Mouse (Mus musculus): ENCODE results near the gene Pmm1.
A peak's percentile ranks its signal among the peaks of the same experiment; 100 is the strongest.
"Not testable (repeated sequence)": the region's sequence is repeated elsewhere in the genome, so short reads cannot be mapped to it uniquely, and the experiment has no call there.

Gene Pmm1

GRCm38 (mm10) chr15:81960171-81961077 is at the start of gene Pmm1:
TSS of gene Pmm1 (minus strand) at chr15:81960930.
- DNase-seq: peak; percentile 99

- DNase-seq: no peak
Observed at GRCm38 (mm10) chr15:82004257-82004656, 43.5 kb upstream of the Pmm1 start.

DNA sequence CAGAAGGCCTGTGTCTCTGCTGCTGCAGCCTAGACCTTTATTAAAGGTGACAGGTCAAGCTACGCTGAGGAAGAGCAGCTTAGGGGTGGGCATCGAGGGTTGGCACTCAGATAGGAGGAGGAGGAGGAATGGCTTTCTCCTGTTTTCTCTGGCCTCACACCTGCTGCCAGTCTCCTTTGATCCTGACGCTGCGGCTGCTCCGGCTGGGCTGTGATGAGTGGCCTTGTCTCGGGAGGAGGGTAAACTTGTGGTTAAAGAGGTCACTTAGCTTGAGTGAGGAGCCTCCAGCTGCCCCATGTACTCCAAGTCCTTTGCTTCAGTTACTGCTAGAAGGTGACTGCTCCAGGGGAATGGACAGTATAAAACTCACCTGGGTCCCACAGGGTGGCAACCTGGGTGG is 33.3 kb upstream of the Pmm1 start:
- no peak for DNase-seq

- no peak for DNase-seq
Observed at GRCm38 (mm10) chr15:81990549-81990948, 29.8 kb upstream of the Pmm1 start.

DNA sequence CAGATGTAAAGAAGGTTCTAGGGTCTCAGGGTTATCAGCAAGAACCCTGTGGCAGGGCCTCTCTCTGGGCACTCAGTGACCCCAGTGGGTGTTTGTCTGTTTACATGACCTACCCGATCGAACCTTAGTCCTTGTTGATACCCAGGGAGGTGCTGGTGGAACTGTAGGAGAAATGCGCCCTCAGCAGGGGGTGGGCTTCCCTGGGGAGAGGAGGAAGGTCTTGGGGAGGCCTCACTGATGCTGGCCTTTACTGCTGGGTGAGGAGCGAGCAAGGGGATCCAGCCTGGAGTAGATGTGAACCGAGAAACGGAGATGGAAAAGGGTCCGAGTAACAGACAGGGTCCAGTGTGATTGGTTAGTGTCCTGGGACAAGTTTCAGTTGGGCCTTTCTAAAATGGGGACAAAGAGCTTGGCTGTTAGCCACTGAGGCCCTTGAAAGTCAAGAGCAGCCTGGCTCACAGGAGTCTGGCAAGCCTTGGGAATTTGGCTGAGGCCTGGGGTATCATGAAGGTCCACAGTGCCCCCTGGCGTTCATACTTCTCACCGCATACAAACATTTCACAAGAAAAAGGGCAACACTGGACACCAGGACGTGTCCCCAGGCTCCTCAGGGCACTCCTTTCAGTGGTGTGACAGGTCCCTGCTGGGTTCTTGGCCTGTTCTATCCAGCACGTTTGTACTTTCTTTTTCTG is 28.8 kb upstream of the Pmm1 start:
- DNase-seq: peak; percentile 90

- DNase-seq: no peak
Observed at GRCm38 (mm10) chr15:81987646-81988045, 26.9 kb upstream of the Pmm1 start, which contains the start of gene Xrcc6. TSS of gene Xrcc6 (plus strand) at chr15:81987835.

- DNase-seq: no peak
Observed at GRCm38 (mm10) chr15:81985267-81986161, 24.8 kb upstream of the Pmm1 start.

- no peak for DNase-seq
Observed at GRCm38 (mm10) chr15:81982173-81982572, 21.4 kb upstream of the Pmm1 start.

- no peak for DNase-seq
Observed at GRCm38 (mm10) chr15:81980321-81980720, 19.6 kb upstream of the Pmm1 start, which contains the start of gene 1700029P11Rik. TSS of gene 1700029P11Rik (plus strand) at chr15:81980540.

GRCm38 (mm10) chr15:81975156-81975555 is 14.4 kb upstream of the Pmm1 start:
- DNase-seq: not testable (repeated sequence)

DNA sequence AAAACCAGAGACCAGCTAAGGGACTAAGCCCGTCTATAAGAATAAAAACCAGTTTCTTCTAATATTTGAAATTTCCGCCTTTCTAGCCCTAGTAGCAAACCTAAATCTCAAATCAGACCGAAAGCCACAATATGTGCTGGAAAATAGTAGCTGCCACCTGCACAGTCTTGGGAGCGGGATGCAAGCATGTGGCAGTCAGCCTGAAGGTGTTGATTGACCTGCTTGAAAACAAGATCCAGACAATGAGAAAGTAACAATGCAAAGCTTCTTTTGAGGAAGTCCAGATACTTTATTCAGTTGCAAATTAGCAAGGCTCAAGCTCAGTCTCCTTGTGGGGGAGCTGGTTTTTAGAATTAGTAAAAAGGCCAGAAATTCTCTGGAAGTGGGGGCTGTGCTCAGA is 9.8 kb upstream of the Pmm1 start:
- not testable (repeated sequence) for DNase-seq

DNA sequence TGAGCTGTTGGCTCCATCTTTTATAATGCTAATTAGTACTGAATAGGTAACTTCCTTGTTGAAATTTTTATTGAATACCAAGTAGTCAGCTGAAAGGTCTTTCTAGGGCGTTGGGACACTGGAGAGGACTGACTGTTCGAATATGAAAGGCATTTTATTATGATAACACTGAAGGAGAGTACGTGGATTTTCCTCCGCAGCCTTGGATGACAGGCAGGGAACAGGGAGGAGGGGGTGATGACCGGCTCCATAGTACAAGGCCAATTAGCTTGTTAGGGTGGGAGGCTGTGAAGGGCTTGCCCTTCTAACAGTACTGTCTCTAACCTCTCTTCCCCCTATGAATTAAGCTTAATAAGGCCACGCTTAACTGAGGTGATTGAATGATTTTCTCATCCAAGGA is 8.9 kb upstream of the Pmm1 start:
- DNase-seq: not testable (repeated sequence)

GRCm38 (mm10) chr15:81969173-81969572 is 8.4 kb upstream of the Pmm1 start:
- peak; percentile 39 for DNase-seq

- no peak for DNase-seq
Observed at GRCm38 (mm10) chr15:81968447-81968846, 7.7 kb upstream of the Pmm1 start.

GRCm38 (mm10) chr15:81967821-81968220 is 7.1 kb upstream of the Pmm1 start:
- DNase-seq: no peak

- no peak for DNase-seq
Observed at GRCm38 (mm10) chr15:81966062-81966829, 5.5 kb upstream of the Pmm1 start.

- DNase-seq: no peak
Observed at GRCm38 (mm10) chr15:81964980-81965545, 4.3 kb upstream of the Pmm1 start.

DNA sequence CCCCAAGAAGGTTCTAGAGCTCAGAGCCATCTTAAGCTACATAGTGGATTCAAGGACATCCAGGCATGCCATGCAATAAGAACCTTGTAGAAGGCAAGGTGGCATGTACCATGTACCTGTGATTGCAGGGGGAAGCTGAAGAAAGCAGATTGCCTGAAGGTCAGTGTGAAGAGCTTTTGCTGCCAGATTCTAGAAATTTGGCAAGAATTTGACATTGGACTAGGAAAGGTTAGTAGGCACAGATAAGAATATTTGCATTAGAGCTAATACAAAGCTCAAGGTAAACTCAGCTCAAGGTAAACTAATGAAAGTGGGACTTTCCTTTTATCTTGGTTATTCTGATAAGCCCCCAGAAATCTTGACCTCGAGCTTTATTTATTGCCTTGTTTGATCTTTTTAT is 3.5 kb upstream of the Pmm1 start:
- DNase-seq: no peak

DNA sequence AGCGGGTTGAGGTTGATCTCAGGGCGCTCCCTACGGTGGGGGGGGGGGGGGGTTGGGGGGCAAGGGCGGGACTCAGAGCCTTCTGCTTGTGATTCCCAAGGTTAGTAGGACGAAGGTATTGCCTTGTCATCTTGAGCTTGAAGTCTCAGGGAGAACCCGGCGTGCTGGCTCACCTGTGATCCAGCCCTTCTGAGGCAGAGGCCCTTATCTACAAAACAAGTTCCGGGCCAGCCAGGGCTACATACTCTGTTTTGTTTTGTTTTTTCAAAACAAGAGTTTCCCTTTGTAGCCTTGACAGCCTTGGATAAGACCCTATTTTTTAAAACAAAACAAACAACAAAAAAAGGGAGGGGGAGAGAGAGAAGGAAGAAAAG is 335 bp upstream of the Pmm1 start:
- DNase-seq: no peak

DNA sequence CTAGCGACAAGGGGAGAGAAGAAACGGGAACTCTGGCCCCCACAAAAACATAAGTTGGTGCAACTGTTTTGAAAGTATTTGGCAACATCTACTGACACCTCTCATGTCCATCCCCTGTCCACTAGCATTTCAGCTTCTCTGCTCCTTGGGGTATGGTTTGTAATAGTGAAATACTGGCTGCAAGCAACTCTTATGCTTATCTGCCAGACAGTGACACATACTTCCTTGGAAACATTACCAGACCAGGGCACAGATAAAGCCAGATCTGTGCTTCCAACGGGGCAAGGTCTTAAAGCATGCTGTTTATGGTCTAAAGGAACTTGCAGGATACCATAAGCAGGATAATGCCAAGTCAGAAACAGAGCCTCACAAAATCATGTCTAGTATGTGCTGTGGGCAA is 1.8 kb downstream of the Pmm1 start:
- DNase-seq: no peak

DNA sequence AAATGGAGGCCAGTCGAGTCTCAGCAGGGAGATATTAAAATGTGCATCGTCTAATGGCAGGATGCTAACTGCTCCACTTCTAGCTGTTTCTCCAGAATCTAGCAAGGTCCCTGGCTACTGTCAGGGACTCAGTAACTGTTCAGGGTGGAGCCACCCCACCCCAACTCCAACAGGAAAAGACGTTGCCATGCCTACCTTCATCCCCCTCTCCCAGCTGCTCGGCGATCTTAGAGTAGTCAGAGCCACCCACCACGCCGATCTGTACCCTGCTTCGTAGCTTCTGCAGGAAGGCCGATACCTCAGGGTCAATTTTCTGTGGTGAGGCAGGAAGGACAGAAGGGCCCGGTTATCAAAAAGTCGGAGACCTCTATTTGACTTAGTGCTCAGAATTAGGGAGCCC is 3.1 kb downstream of the Pmm1 start:
- DNase-seq: no peak

DNA sequence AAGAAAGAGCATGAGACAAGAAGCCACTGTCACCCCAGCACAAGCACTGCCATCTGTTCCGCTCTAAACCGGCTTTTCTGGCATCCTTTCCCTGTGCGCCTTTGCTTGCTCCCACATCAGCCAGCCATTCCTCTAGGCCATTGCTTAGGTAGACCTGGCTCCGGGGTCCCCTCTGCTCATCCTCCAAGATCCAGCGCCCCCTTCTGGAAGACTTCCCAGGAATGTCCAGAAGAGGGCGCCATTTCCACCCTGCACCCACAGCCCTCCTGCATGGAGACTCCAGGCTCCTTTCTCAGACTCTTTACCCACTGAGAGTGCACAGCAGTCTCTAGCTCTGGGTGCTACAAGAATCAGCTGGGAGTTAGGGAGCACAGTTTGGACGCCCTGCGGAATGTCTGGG is 4.3 kb downstream of the Pmm1 start:
- peak; percentile 52 for DNase-seq

Measured in kidney, adult 18-20 months (tissue).